Mouse (Mus musculus) kidney, embryonic 15.5 days (tissue): Measurements from ENCODE around the gene Resp18. TPM values are rescaled to one million over a fixed set of nuclear protein-coding genes. Genes with fewer than 3 reads are reported as not detected.

Experiments
- ATAC-seq: fragments of 200-750 bp; cut with Nextera tagmentation; replicated peaks from 2 replicates; pipeline ENCODE4 v1.8.0; 2017; ENCODE audit warnings: moderate TSS enrichment; ENCODE audit not compliant: low FRiP score
- H3K27ac ChIP-seq: fragments of 300-500 bp; sonication (generic); 2 replicates; pipeline ENCODE4 v1.5.1; 2015; ENCODE audit warnings: mild to moderate bottlenecking, inconsistent platforms
- H3K27me3 ChIP-seq: fragments of 300-500 bp; sonication (generic); 2 replicates; pipeline ENCODE4 v1.6.1; 2015; ENCODE audit warnings: inconsistent platforms
- H3K36me3 ChIP-seq: fragments of 300-500 bp; sonication (generic); 2 replicates; pipeline ENCODE4 v1.6.1; 2015; ENCODE audit warnings: inconsistent platforms
- H3K4me1 ChIP-seq: fragments of 300-500 bp; sonication (generic); 2 replicates; pipeline ENCODE4 v1.6.1; 2015; ENCODE audit warnings: inconsistent platforms
- H3K4me2 ChIP-seq: fragments of 300-500 bp; sonication (generic); 2 replicates; pipeline ENCODE4 v1.6.1; 2015; ENCODE audit warnings: moderate library complexity, mild to moderate bottlenecking, inconsistent platforms
- H3K4me3 ChIP-seq: fragments of 300-500 bp; sonication (generic); replicated peaks from 2 replicates; pipeline ENCODE4 v1.5.1; 2015; ENCODE audit warnings: mild to moderate bottlenecking, inconsistent platforms
- H3K9ac ChIP-seq: fragments of 300-500 bp; sonication (generic); 2 replicates; pipeline ENCODE4 v1.6.1; 2015; ENCODE audit warnings: mild to moderate bottlenecking, inconsistent platforms
- H3K9me3 ChIP-seq: fragments of 300-500 bp; sonication (generic); replicated peaks from 2 replicates; pipeline ENCODE4 v1.6.1; 2016; ENCODE audit warnings: inconsistent platforms
- WGBS: fragments of 180-500 bp; shearing (Covaris S2); methylation state at CpG from one replicate; pipeline ENCODE4 v1.1.7; 2015; ENCODE audit warnings: mixed read lengths; 5-methylcytosine and 5-hydroxymethylcytosine counted together
- polyA plus RNA-seq: library from polyadenylated mRNA; unstranded; fragments of >200 nt; fragmentation: Nextera tagmentation; extraction: Ambion mirVana; gene quantifications from 2 replicates; pipeline ENCODE4 v1.2.1, GENCODE M21; 2015

Gene Resp18
- polyA plus RNA-seq, 1 experiment from 2014 or later: 10.1 TPM

DNA sequence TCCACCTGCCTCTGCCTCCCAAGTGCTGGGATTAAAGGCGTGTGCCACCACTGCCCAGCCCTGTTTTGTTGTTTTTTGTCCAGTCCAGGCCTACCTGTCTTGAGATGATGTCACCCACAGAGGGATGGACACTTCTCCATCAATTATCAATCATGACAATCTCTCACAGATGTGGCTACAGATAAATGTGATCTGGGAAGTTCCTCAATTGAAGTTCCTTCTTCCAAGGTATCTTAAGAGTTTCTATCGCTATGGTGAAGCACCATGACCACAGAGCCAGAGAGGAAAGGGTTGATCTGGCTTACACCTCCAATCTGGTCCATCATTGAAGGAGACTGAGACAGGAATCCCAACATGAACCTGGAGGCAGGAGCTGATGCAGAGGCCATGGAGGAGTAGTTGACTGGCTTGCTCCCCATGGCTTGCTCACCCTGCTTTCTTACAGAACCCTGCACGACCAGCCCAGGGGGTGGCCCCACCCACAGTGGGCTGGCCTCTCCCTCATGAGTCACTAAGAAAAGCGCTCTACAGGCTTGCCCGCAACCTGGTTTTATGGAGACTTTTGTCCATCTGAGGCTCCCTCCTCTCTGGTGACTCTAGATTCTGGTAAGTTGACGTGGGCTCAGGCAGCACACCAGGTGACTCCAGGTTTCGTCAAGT, 47.8 kb downstream of the Resp18 start:
- H3K9me3 ChIP-seq: no peaks in the 10 kb centered on the region
- peaks cover 7% of the 10 kb centered on the region; the same call in 1 of the 2 replicates for H3K4me1 ChIP-seq
- WGBS: 73% methylated on average over 7 of the region's 7 CpGs

DNA sequence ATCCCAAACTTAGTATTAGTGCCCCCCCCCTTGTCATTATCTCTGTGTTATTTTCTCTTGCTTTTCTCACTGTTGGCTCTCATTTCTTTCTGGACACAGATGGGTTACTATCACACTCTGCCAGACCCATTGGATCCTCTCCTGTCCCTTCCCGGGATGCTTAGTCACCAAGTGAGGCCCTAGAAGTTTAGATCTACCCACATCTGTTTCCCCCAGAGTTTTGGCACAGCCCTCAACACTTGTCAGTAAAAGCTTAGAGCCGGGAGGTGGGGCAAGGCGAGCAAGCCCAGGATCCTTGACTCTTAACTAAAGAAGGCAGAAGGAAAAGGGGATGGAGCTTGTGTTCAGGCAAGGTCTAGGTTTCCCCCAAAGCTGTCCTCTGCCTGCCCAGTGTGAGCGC, 49.1 kb downstream of the Resp18 start:
- ATAC-seq: no peak
- WGBS: 63% methylated on average over 4 of the region's 4 CpGs

More for the DNA sequence above, 47.8 kb downstream of the Resp18 start:
- H3K36me3 ChIP-seq: no peaks in the 10 kb centered on the region
- peaks cover 6% of the 10 kb centered on the region for H3K27me3 ChIP-seq
- H3K4me2 ChIP-seq: no peak overlapping the region
- no peak overlapping the region for H3K4me3 ChIP-seq
- no peak overlapping the region for H3K9ac ChIP-seq
- no peak overlapping the region for H3K27ac ChIP-seq
- no peak for ATAC-seq

DNA sequence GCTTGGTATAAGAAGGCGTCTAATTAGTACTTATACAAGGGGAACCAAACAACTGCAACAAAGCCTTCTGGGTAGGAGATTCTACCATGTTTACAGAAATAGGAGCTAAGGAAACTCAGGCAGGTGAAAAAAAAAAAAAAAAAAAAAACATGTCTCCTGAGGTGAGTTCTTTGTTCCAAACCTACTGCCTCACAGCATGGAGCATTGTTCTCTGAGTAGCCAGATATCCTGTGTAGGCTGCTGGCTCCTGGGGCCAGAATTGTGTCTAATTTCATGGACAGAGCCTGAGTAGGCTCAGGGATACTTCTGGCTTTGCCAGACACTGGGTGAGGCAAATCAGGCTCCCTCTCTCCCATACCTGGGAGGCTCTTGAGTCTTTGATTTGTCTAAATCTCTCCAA, 50.6 kb downstream of the Resp18 start:
- Histone ChIP-seq H3K9ac (no peak overlapping the region), H3K4me2 (no peak overlapping the region), H3K36me3 (no peaks in the 10 kb centered on the region), H3K4me1 (no peaks in the 10 kb centered on the region), H3K9me3 (no peaks in the 10 kb centered on the region), H3K27me3 (peaks cover 3% of the 10 kb centered on the region), H3K27ac (no peak overlapping the region), H3K4me3 (no peak overlapping the region)
- no peak for ATAC-seq
- 82% methylated on average over 1 of the region's 1 CpGs for WGBS

More for the DNA sequence above, 49.1 kb downstream of the Resp18 start:
- no peaks in the 10 kb centered on the region for H3K36me3 ChIP-seq
- H3K27ac ChIP-seq: no peak overlapping the region
- H3K27me3 ChIP-seq: peaks cover 6% of the 10 kb centered on the region
- H3K4me3 ChIP-seq: no peak overlapping the region
- H3K4me1 ChIP-seq: 0 out of 2 replicates have a peak, but pooled peaks cover under 1% of the 10 kb centered on the region
- H3K9me3 ChIP-seq: no peaks in the 10 kb centered on the region
- H3K9ac ChIP-seq: no peak overlapping the region
- no peak overlapping the region for H3K4me2 ChIP-seq

DNA sequence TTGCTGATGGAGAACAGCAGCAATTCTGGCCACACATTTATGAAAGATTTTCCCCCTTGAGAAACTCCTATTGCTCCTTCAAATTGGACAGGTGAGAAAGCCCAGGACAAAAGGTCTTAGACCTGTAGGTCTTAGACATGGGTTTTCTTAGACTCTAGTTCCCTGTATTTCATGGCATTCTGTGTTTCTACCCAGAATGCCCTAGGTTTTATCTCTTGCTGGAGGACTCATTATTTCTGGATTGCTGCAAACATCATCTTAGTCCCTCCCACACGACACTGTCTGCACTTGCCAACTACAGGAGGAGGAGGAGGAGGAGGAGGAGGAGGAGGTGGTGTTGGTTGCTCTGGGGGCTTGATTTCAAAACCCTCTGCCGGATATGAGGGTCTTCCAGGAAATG, 52.1 kb downstream of the Resp18 start:
- no peaks in the 10 kb centered on the region for H3K9me3 ChIP-seq
- peaks cover 12% of the 10 kb centered on the region for H3K27me3 ChIP-seq
- ATAC-seq: no peak
- WGBS: 44% methylated on average over 2 of the region's 2 CpGs
- no peak overlapping the region for H3K27ac ChIP-seq
- H3K4me3 ChIP-seq: no peak overlapping the region
- H3K4me1 ChIP-seq: no peaks in the 10 kb centered on the region
- no peak overlapping the region for H3K4me2 ChIP-seq
- H3K9ac ChIP-seq: no peak overlapping the region
- no peaks in the 10 kb centered on the region for H3K36me3 ChIP-seq

DNA sequence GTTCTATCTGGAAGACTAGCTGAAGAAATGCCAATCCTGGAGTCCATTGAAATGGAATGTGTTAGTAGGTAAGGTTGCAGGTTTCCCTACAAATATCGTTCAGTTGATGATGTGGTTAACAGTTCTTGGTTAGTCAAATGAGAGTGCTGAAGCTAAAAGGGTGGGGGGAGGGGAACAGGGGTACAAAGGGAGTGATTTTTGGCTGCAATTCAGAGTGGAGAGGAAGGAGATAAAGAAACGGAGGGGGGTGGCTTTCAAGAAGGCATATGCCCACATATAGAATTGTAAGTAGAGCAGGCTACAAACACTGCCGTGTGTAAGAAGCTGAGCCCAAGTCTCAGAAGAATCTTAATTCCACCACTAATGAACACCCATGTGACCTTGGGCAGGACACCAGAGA, 52.7 kb downstream of the Resp18 start:
- Histone ChIP-seq H3K27ac (no peak overlapping the region), H3K4me3 (no peak overlapping the region), H3K36me3 (no peaks in the 10 kb centered on the region), H3K4me2 (no peak overlapping the region), H3K9ac (no peak overlapping the region), H3K9me3 (no peaks in the 10 kb centered on the region), H3K4me1 (no peaks in the 10 kb centered on the region), H3K27me3 (peaks cover 19% of the 10 kb centered on the region)
- WGBS: 66% methylated on average over 3 of the region's 3 CpGs
- no peak for ATAC-seq

DNA sequence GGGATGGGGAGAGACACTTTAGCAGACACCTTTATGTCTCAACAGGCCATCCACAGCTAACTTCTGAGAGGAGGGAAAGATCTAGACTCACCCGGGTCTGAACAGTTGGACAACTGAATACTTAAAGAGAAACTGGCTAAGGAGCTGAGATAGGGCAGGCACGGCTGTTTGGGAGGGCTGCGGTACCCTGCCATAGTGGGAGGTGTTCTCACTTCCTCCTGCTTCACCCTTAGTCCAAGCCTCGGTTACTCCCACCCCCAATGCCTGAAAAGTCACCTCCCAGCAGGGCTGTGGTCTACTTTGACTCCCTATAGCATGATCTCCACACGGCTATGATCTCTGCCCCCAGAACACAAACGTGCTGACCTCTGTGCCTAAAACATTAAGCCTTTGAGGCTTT, 54.7 kb downstream of the Resp18 start:
- Histone ChIP-seq H3K27ac (no peak overlapping the region), H3K36me3 (no peaks in the 10 kb centered on the region), H3K4me3 (no peak overlapping the region), H3K9ac (no peak overlapping the region), H3K4me2 (no peak overlapping the region), H3K4me1 (peaks cover 16% of the 10 kb centered on the region), H3K27me3 (peaks cover 38% of the 10 kb centered on the region), H3K9me3 (no peaks in the 10 kb centered on the region)
- no peak for ATAC-seq
- 60% methylated on average over 6 of the region's 6 CpGs for WGBS

DNA sequence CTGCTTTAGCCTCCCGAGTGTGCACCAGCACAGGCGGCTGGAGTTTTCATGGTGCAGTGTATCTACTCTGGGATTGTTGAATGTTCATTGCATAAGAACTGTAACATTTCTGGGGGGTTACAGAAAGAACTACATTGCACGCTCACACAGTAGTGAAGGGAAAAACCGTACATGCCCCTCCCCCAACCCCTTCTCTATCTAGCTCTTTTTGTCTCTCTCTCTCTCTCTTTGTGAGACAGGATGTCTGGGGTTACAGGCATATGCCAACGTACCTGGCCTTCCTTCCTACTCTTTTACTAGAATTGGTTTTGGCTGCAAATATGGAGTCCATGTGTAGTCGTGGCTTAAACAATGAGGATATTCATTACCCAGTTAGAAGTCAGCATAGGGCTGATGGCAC, 55.3 kb downstream of the Resp18 start:
- ATAC-seq: no peak
- Histone ChIP-seq H3K4me1 (peaks cover 22% of the 10 kb centered on the region), H3K4me3 (no peak overlapping the region), H3K4me2 (no peak overlapping the region), H3K9ac (no peak overlapping the region), H3K27ac (no peak overlapping the region), H3K9me3 (no peaks in the 10 kb centered on the region), H3K36me3 (no peaks in the 10 kb centered on the region), H3K27me3 (peaks cover 44% of the 10 kb centered on the region)
- WGBS: 80% methylated on average over 6 of the region's 6 CpGs

Other genes starting within 250 kb of the Resp18 start
- 10.3 and 10.6 TPM in 2 replicates for gene Nhej1, start 153.2 kb downstream of the Resp18 start, polyA plus RNA-seq
- 2.5 and 4.3 TPM in 2 replicates for gene Slc23a3, start 144.5 kb downstream of the Resp18 start, polyA plus RNA-seq
- 41.0 and 50.9 TPM in 2 replicates for gene Cnppd1, start 135.7 kb downstream of the Resp18 start, polyA plus RNA-seq
- gene Retreg2, start 135.6 kb downstream of the Resp18 start, polyA plus RNA-seq: 53.5 and 53.8 TPM in 2 replicates
- gene Zfand2b, start 109.8 kb downstream of the Resp18 start, polyA plus RNA-seq: 41.3 and 42.4 TPM in 2 replicates
- gene Abcb6, start 98.0 kb downstream of the Resp18 start, polyA plus RNA-seq: 30.8 and 36.5 TPM in 2 replicates
- 24.9 and 26.8 TPM in 2 replicates for gene Ankzf1, start 86.3 kb downstream of the Resp18 start, polyA plus RNA-seq
- gene Atg9a, start 86.2 kb downstream of the Resp18 start, polyA plus RNA-seq: 29.3 and 33.3 TPM in 2 replicates
- 44.9 and 45.8 TPM in 2 replicates for gene Glb1l, start 67.6 kb downstream of the Resp18 start, polyA plus RNA-seq
- gene Stk16, start 67.6 kb downstream of the Resp18 start, polyA plus RNA-seq: 142 and 148 TPM in 2 replicates
- gene Tuba4a, start 58.5 kb downstream of the Resp18 start, polyA plus RNA-seq: 63.8 and 64.3 TPM in 2 replicates
- not detected in 2 replicates for gene A630095N17Rik, start 46.3 kb downstream of the Resp18 start, polyA plus RNA-seq
- gene Dnajb2, start 42.0 kb downstream of the Resp18 start, polyA plus RNA-seq: 33.8 and 38.6 TPM in 2 replicates
- 0.48 and 2.3 TPM in 2 replicates for gene Ptprn, start 13.9 kb downstream of the Resp18 start, polyA plus RNA-seq
- gene Dnpep, start 39.6 kb upstream of the Resp18 start, polyA plus RNA-seq: 136 and 153 TPM in 2 replicates
- 53.5 and 53.9 TPM in 2 replicates for gene Des, start 81.9 kb upstream of the Resp18 start, polyA plus RNA-seq
- 45.1 and 53.9 TPM in 2 replicates for gene Speg, start 96.9 kb upstream of the Resp18 start, polyA plus RNA-seq
- 74.7 and 78.7 TPM in 2 replicates for gene Gmppa, start 157.5 kb upstream of the Resp18 start, polyA plus RNA-seq
- 1.5 and 2.1 TPM in 2 replicates for gene Asic4, start 172.0 kb upstream of the Resp18 start, polyA plus RNA-seq
- gene Chpf, start 200.9 kb upstream of the Resp18 start, polyA plus RNA-seq: 35.5 and 40.6 TPM in 2 replicates
- gene Tmem198, start 201.1 kb upstream of the Resp18 start, polyA plus RNA-seq: 0.63 and 1.2 TPM in 2 replicates
- gene Obsl1, start 228.0 kb upstream of the Resp18 start, polyA plus RNA-seq: 67.2 and 80.1 TPM in 2 replicates
- gene Inha, start 228.7 kb upstream of the Resp18 start, polyA plus RNA-seq: 6.0 and 11.2 TPM in 2 replicates
- gene Stk11ip, start 243.1 kb upstream of the Resp18 start, polyA plus RNA-seq: 25.1 and 26.5 TPM in 2 replicates